Mouse (Mus musculus): ENCODE data around the gene Cd207. TPM values are rescaled to one million over a fixed set of nuclear protein-coding genes. Genes with fewer than 3 reads are reported as not detected.
"Not testable (repeated sequence)": the region's sequence is repeated elsewhere in the genome, so short reads cannot be mapped to it uniquely, and the experiment has no call there.

Cd207 gene
- total RNA-seq, 2 experiments from 2014 or later = not detected

DNA sequence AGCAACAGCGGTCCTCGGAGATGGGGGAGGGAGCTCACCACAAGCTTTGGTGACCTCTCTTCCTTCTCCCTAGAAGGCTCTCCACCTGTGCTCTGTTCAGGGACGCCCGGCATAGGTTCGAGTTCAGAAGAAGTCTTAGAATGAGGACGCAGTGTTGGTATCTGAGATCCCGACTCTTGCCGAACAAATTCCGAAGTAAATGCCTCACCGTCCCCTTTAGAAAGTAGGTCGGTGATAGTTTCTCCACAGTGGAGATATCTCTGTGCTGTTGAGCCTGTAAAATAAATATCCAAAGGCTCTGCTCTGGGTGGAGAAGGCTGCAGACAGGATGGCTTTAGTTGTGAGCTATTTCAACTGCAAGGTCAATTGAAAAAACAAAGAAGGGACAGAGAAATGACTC, 23.3 kb upstream of the Cd207 start:
- no peak for ATAC-seq (replicated peaks; ENCODE audit: low FRiP score, poor library complexity, severe bottlenecking)

DNA sequence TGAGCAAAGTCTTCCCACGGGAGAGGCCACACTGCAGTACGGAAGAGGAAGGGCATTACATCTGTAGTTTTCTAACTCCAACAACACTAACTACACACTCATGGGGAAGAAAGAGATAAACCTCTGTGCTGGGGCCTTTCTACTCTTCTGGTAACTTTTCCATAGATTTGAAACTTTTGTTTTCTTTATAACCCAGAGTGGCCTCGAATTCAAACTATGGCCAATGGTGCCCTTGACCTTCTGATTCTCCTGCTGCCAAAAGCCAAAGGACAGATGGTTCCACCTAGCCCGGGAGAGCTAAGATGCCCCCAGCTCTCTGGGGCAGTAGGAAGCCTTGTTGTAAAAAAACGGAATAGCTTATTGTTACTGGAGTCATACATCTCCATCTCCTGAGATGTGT, 22.3 kb upstream of the Cd207 start:
- ATAC-seq (replicated peaks; ENCODE audit: low FRiP score, poor library complexity, severe bottlenecking) = no peak

DNA sequence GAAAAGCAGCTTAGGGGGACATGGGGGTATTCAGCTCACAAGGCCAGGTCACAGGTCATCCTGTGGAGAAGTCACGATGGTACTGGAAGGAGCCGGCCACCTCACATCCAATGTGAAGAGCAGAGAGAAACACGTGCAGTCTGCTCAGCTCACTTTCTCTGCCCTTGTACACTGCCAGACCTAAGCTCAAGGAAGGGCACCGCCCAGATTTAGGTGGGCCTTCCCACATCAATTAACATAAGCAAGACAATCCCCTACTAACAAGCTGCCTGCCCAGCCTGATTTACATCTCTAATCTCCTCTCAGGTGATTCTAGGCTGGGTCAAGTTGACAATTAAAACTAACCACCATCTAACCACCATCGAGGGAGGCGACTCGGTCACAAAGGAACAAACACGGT, 20.3 kb upstream of the Cd207 start:
- no peak for ATAC-seq (replicated peaks; ENCODE audit: low FRiP score, poor library complexity, severe bottlenecking)

DNA sequence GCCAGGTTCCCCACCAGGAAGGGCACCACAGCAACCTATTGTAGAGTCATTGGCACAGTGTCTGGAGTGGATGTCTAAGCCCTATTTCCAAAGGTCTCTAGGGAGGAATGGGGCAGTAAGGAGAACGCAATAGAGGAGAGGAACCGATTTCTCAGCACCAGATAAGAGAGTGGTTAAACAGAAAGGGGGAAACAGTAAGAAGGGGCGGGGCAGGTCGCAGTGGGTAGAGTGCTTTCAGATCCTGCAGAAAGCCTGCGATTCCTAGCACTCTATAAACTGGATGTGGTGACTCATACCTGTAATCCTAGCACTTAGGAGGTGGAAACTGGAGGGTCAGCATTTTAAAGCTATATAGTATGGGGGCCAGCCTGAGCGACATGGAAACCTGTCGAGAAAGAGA, 19.0 kb upstream of the Cd207 start:
- ATAC-seq (replicated peaks; ENCODE audit: low FRiP score, poor library complexity, severe bottlenecking) = no peak

DNA sequence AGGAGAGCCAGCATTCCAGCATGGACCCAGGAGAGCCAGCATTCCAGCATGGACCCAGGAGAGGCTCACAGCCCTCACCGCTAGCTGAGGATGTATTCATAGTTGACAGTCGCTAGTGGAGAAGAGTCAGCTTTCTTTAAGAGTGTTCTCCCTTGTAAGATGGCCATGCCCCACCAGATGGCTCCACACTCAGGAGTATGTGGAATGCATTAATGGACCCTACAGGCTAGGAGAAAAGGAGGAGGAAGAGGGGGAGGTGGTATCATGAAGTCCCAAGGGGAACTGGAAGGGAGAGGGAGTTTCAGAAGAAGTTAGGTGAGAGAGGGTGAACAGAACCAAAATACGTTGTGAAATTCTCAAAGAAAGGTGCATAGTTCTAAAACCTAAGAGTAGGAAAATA, 18.1 kb upstream of the Cd207 start:
- no peak for ATAC-seq (replicated peaks; ENCODE audit: low FRiP score, poor library complexity, severe bottlenecking)

DNA sequence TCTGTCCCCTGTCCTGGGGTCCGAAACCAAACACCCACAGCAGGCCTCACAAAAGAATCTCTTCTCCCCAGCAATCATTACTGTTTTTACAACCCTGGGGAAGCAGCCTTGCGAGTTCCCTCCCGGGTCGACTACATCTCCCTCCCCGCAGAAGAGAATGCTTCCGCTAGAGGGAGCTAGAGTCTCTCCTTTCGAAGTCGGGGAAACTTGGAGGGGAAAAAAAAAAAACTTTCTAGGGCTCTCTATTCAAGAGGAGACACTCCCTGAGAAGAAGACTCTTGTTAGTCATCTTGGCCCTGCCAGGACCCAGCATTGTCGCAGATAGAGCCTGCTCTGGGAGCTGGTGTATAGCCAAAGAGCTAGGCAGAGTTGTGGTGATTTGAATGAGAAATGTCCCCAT, 16.2 kb upstream of the Cd207 start:
- ATAC-seq (replicated peaks; ENCODE audit: low FRiP score, poor library complexity, severe bottlenecking) = peak; percentile 48; the same call in 1 of the 2 replicates

DNA sequence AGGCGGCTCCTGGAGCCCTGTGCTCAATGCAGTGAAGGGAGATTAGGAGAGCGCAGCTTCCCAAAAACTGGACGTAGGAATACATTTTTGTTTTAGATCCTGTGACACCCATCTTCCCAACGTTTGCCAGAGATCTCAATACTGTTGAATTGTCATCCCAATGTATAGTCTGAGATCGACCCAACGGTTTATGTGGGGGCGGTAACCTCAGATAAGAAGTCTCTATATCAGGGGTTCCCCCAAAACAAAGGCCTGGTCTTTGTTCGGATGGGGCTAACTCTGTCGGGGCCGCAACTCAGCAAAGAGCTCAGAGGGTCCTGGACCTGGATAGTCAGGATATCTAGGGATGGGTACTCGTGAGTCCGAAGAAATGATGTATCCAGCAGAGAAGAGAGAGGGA, 15.3 kb upstream of the Cd207 start:
- ATAC-seq (replicated peaks; ENCODE audit: low FRiP score, poor library complexity, severe bottlenecking) = no peak

DNA sequence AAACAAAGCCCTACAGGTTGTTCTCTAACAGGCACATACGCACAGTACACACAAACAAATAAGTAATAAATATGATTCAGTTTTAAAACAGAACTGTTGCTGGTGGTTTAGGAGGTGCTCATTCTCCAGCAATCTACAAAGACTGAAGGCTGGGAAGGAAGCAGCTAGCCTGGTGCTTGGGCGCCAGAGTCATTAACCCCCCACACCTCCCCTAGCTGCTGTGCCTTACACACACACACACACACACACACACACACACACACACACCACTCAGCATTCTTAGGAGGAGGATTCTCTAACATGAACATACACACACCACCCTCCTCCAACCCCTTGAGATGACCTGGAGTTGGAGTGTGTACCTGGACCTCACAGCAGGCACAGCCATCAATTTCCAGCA, 13.3 kb upstream of the Cd207 start:
- no peak for ATAC-seq (replicated peaks; ENCODE audit: low FRiP score, poor library complexity, severe bottlenecking)

DNA sequence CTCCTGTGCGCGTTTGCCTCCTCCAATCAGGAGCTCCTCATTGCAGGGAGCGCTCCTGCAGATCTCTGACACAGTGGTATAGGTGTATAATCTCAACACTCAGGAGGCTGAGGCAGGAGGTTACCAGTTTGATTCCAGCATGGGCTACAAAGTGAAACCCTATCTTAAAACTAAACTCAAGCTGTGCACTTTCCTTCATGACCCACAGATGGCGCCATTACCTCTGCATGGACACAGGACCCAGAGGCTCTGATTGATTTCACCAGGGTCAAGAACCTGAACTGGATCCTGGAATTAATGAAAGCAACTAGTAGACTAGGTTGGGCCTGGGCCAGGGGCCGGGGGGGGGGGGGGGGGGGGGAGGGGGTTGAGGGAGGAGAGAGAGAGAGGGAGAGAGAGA, 12.6 kb upstream of the Cd207 start:
- ATAC-seq (replicated peaks; ENCODE audit: low FRiP score, poor library complexity, severe bottlenecking) = 0 out of 2 replicates have a peak, but pooled peaks have one; percentile 42

DNA sequence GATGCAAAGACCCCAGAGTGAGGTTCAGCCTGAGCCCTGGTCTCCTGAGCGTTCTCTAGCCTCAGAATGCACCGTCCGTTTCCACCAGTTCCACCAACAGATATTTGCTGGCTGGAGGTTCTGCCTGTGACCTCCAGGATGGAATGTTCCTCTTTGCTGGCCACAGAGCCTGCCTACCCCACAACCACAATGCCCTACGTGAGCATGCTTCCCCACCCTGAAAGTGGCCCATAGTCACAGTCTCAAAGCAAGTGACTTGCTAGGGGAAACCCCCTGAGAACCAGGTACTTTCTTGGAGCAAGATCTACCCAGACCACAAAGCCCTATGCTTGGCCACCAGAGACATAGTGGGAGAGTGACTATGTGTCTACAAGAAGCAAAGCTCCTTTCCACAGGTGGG, 11.7 kb upstream of the Cd207 start:
- no peak for ATAC-seq (replicated peaks; ENCODE audit: low FRiP score, poor library complexity, severe bottlenecking)

DNA sequence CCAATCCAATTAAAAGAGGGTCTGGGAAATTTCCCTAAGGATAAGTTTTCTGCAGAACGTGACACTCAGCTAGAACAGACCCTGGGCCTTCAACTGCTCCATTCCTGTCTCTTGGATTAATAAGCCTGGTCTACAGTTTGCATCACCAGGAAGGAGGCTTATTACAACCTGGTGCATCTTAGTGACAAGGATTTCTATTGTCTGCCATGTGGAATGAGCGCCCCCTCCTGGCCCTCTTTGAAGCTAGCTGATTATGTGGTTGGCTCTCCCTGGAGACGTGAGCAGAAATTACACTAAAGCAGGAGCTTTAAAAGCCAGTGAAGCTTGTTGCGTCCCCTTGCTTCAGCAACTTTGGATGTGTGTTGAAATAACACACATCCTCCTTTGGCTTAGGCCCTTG, 4.3 kb downstream of the Cd207 start:
- no peak for ATAC-seq (replicated peaks; ENCODE audit: low FRiP score, poor library complexity, severe bottlenecking)

DNA sequence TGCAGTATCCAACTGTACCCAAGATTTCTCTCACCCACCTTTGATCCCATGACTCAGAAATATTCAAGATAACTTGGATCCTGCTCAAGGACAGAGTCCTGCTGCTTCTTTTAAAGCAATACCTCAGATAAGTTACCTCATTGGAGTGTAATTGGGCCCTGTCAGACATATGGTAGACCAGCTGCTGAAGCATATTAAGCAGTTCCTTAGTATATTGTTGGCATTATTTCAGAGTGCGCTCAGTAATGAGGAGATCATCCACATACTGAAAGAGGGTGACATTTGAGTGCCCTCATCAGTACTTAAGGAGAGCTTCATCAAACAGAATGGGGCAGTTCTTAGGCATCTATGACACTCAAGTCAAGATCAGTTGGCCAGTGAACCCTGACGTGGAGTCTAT, 12.6 kb downstream of the Cd207 start:
- no peak for ATAC-seq (replicated peaks; ENCODE audit: low FRiP score, poor library complexity, severe bottlenecking)

DNA sequence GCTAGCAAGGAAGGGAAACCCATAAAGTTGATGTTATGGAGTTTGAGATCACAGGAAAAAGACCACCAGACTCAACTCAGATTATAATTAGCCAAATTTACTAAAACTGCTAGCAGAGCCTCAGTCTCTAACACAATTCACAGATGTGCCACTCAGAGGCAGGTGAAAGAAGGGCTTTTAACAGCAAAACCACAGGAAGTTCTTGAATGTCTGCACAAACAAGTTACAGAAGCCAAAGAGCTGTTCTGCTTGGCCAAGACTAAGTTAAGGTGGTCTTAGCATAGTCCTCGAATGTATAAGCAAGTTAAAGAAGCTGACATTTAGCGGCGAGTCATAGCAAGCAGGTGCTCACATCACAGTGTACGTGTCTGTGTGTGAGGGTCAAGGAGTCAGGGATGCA, 16.8 kb downstream of the Cd207 start:
- no peak for ATAC-seq (replicated peaks; ENCODE audit: low FRiP score, poor library complexity, severe bottlenecking)

DNA sequence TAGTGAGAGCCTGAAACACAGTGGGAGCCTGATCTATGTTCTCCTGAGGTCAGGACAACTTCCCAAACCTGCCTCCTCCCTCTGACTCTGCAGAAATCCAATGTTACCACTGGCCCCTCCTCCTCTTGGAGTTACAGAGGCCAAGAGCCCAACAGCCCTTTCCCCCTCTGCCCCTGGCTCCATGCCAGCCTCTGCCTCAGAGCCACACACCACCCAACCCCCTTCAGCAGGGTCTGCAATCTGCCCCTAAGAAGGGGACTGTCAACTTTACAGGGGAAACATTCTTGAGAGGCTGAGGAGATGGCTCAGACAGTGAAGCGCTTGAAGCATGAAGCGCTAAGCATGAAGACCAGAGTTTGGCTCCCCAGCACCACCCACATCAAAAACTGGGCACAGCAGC, 21.6 kb downstream of the Cd207 start, which contains the start of gene Clec4f:
Gene Clec4f, minus strand, starts transcription at position 101 of the 400 bp plus-strand sequence.
- ATAC-seq (replicated peaks; ENCODE audit: low FRiP score, poor library complexity, severe bottlenecking) = no peak

DNA sequence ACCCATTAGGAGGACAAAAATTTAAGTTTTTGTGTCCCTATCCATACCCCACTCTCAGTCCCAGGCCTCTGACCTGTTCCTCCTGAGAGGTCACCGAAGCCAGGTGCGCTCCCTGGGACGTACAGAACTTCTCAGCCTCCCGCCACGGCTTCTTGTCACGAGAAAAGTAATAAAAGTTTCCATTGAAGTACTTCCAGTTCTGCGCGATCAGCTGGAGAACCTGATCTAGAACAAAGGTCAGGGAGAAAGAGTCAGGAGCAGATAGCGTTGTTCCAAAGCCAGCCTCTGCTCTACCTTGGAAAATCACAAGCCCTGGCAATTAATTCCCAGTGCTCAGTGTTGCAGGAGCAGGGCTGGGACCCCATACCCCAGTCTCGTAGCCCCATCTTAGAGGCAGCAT, 30.9 kb downstream of the Cd207 start:
- ATAC-seq (replicated peaks; ENCODE audit: low FRiP score, poor library complexity, severe bottlenecking) = no peak

DNA sequence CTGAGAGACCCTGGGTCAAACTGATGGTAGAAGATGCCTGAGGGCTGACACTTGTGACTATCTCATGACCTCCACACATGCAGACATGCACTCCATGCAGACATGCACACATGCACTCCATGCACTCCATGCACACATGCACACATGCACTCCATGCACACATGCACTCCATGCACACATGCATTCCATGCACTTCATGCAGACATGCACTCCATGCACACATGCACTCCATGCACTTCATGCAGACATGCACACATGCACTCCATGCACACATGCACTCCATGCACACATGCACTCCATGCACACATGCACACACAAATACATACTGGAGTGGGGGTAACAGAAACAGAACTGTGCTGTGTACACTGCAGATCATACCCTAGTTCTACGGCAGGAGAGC, 42.3 kb downstream of the Cd207 start:
- no peak for ATAC-seq (replicated peaks; ENCODE audit: low FRiP score, poor library complexity, severe bottlenecking)

DNA sequence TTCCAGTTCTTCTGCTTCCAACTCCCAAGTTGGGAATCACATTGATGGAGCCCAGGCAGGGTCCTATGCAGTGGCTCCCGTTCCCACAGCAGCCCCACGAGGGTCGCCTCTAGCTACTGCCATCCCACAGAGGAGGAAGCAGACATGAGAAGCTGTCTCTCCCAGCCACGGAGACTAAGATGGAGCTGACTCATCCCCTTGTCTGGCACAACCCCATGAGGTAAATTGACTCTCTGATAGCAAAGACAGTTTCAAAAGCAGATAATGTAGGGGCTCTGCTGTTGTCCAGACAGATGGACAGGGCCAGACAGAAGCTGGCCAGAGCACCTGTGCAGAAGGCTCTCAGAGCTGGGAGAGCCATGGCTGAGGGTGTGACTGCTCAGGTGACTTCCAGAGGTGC, 43.0 kb downstream of the Cd207 start:
- not testable (repeated sequence) for ATAC-seq (replicated peaks; ENCODE audit: low FRiP score, poor library complexity, severe bottlenecking)

DNA sequence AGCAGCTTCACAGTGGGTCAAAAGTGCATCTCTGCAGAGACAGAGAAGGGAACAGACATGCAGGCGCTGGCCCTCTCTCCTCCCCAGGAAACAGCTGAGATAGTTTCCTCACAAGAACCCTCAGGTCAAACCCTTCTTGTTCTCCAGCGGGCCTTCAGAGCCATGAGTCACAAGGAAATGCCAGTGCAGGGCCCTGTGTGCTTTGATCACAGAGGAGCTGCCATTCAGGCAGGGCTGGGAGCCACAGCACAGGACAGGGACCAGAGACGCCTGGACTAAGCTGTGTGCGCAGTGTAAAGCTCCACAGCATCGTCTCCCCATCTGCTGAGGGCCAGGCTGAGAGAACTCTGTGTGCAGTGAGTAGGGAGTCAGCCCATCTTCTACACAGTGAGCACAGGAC, 43.6 kb downstream of the Cd207 start:
- not testable (repeated sequence) for ATAC-seq (replicated peaks; ENCODE audit: low FRiP score, poor library complexity, severe bottlenecking)

DNA sequence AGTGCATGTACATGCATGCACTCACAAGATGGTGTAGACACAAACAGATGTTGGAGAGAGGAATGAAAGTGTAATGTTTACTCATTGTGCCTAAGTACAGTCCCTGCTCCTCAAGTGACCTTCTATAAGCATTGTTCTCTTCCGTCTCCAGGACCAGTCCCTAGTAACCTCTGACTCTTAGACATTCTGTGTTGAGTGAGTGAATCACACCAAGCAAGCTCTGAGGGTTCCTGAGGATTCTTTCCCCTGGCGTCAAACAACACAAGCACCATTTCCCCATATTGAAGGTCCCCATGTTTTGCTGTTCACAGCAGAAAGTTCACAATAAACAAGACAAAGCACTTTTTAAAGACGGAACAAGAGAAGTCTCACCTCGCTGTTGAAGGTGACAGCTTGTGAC, 45.8 kb downstream of the Cd207 start:
- ATAC-seq (replicated peaks; ENCODE audit: low FRiP score, poor library complexity, severe bottlenecking) = no peak

DNA sequence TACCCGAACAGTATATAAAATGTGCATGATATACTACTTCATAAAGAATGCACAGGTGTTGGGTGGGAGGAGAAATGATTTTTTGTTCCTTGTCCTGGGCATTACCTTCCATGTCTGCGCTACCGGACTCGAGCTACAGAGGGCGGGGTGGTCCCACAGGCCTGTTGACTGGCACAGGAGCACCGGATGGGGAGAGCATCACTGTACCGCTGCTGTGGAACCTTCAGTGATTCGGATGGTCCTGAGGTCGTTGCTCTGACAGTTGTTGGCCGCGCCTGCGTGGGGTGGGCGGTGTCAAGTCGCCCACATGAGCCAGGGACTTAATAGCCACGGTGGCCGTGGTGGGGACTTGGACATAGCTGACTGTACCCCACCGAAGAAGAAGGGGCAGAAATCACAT, 50.9 kb downstream of the Cd207 start:
- no peak for ATAC-seq (replicated peaks; ENCODE audit: low FRiP score, poor library complexity, severe bottlenecking)

Measured in erythroblast, adult 5-6 weeks (primary cell).